Mouse (Mus musculus) hindbrain, embryonic 14.5 days (tissue): Measurements from ENCODE around the gene Znrd1as. TPM values are rescaled to one million over a fixed set of nuclear protein-coding genes. Genes with fewer than 3 reads are reported as not detected.
A peak's percentile ranks its signal among the peaks of the same experiment; 100 is the strongest.

Experiments used
- ATAC-seq: fragments of 200-750 bp; cut with Nextera tagmentation; 2 replicates; pipeline ENCODE4 v1.8.0; 2017; ENCODE audit warnings: moderate number of reproducible peaks, mild to moderate bottlenecking, moderate TSS enrichment, moderate library complexity; ENCODE audit not compliant: low FRiP score
- DNase-seq: peaks from one replicate; pipeline ENCODE4 v3.0.0-alpha.2; 2015; ENCODE audit warnings: low spot score
- H3K27ac ChIP-seq: fragments of 300-500 bp; sonication (generic); 2 replicates; pipeline ENCODE4 v1.5.1; 2014; ENCODE audit warnings: mild to moderate bottlenecking, moderate library complexity
- H3K27me3 ChIP-seq: fragments of 300-500 bp; sonication (generic); 2 replicates; pipeline ENCODE4 v1.6.1; 2014; ENCODE audit warnings: mild to moderate bottlenecking, low read length, mixed read lengths; ENCODE audit not compliant: control insufficient read depth, insufficient read depth
- H3K36me3 ChIP-seq: fragments of 300-500 bp; sonication (generic); replicated peaks from 2 replicates; pipeline ENCODE4 v1.6.1; 2014; ENCODE audit not compliant: control insufficient read depth, insufficient read depth
- H3K4me1 ChIP-seq: fragments of 300-500 bp; sonication (generic); replicated peaks from 2 replicates; pipeline ENCODE4 v1.6.1; 2014; ENCODE audit warnings: antibody characterized with exemption, low read length, mixed read lengths; ENCODE audit not compliant: control insufficient read depth, insufficient read depth
- H3K4me2 ChIP-seq: fragments of 300-500 bp; sonication (generic); replicated peaks from 2 replicates; pipeline ENCODE4 v1.6.1; 2014; ENCODE audit warnings: mild to moderate bottlenecking, moderate library complexity
- H3K4me3 ChIP-seq: fragments of 300-500 bp; sonication (generic); replicated peaks from 2 replicates; pipeline ENCODE4 v1.5.1; 2014; ENCODE audit warnings: mild to moderate bottlenecking, low read length
- H3K9ac ChIP-seq: fragments of 300-500 bp; sonication (generic); 2 replicates; pipeline ENCODE4 v1.6.1; 2014
- H3K9me3 ChIP-seq: fragments of 300-500 bp; sonication (generic); 2 replicates; pipeline ENCODE4 v1.6.1; 2016; ENCODE audit warnings: low read length; ENCODE audit not compliant: control insufficient read depth
- WGBS: fragments of 180-500 bp; shearing (Covaris S2); extraction: QIAGEN DNeasy Blood & Tissue Kit; methylation state at CpG from one replicate; pipeline ENCODE4 v1.1.7; 2014; 5-methylcytosine and 5-hydroxymethylcytosine counted together
- polyA plus RNA-seq: library from polyadenylated mRNA; unstranded; fragments of >200 nt; fragmentation: Nextera tagmentation; extraction: Ambion mirVana; gene quantifications from 2 replicates; pipeline ENCODE4 v1.2.1, GENCODE M21; 2014

Znrd1as gene
- polyA plus RNA-seq: 3.4 and 5.1 TPM in 2 replicates

DNA sequence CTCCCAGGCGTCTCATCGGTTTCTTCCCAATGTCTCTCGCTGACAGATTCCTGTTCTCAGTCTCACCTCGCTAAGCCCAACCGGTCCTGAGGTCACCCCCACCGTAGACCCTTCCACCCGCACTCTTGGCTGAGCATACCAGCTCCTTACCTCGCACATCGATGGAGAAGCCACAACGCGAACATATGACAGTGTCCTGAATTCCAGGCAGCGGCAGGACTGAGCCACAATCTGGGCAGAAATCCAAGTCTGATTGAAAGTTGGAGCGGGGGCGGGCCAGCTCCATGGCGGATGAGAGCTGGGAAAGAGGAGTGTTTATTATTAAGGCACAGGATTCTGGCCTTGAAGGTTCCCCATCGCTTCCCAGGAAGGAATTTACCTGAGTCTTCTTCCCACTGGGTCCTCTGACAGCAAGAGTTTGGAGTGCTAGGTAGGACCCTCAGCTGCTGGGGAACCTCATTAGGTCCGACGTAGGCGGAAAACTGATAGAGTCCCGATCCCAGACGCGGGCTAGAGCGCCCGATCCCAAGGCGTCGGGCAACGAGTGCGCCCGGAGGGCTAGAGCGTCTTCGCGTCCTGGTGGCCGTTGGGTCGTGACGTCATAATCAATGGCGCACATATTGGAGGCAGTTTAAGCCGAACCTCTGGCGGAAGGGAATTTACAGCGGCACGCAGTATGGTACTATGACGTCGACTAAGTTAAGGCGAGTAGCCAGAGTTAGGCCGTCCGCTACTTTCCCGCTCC is at the start of gene Znrd1as, which contains the start of gene Znrd1:
Gene Znrd1as, plus strand, starts transcription at position 594 of the 745 bp plus-strand sequence.
Gene Znrd1, minus strand, starts transcription at position 561 of the 745 bp plus-strand sequence.
- under 1% methylated on average over 46 of the region's 46 CpGs for WGBS
- ATAC-seq (peak; percentile 98), DNase-seq (peak; percentile 99)
- H3K9me3 ChIP-seq: no peaks in the 10 kb centered on the region
- H3K27ac ChIP-seq: peak within 1 kb of the TSS; percentile 83
- peaks cover 11% of the 10 kb centered on the region for H3K4me1 ChIP-seq
- H3K36me3 ChIP-seq: peaks cover 27% of the 10 kb centered on the region
- H3K27me3 ChIP-seq: no peaks in the 10 kb centered on the region
- peak within 1 kb of the TSS; percentile 68 for H3K9ac ChIP-seq
- H3K4me3 ChIP-seq: peak within 1 kb of the TSS; percentile 65
- H3K4me2 ChIP-seq: peak within 1 kb of the TSS; percentile 85

DNA sequence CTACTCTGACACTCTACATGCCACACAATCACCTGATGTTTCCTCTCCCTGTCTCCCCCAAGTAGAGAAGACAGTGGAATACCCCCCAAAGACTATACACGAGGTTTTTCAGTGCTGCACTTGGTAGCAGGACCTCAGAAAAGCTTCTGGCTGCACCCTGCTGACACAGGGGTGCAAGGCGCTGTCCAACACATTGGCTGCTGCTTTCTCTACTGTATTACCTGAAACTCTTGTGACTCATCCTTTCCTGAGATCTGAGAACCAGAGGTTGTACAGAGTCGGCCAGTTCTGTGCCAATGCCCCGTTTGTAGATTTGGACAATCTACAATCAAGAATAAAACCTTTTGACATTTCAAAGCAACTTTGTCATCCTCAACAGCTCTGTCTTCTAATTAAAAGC is 48.6 kb upstream of the Znrd1as start:
- no peak for ATAC-seq
- no peaks in the 10 kb centered on the region for H3K9me3 ChIP-seq
- 63% methylated on average over 4 of the region's 4 CpGs for WGBS
- H3K27ac ChIP-seq: no peak overlapping the region
- no peak overlapping the region for H3K4me2 ChIP-seq
- no peak overlapping the region for H3K9ac ChIP-seq
- H3K27me3 ChIP-seq: no peaks in the 10 kb centered on the region
- DNase-seq: no peak
- no peaks in the 10 kb centered on the region for H3K36me3 ChIP-seq
- no peak overlapping the region for H3K4me3 ChIP-seq
- H3K4me1 ChIP-seq: no peaks in the 10 kb centered on the region

DNA sequence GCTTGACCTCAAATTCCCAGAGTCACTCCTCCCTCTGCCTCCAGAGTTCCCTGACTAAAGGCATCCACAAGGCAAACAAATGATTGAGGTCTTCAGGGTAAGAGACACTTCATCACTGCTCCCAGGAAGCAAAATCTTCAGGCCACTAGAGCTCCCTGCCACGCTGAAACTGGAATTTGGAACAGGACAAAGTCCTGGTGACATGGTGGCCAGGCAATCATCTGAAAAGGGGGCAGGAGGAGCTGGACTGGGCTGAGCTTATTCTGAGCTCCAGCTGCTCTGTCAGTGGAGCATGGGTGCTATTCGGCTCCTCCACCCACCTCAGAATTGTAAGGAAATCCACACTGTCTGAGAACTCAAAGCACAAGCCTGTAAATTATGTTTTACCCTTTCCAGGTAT is 46.4 kb upstream of the Znrd1as start:
- H3K4me2 ChIP-seq: no peak overlapping the region
- H3K27me3 ChIP-seq: no peaks in the 10 kb centered on the region
- ATAC-seq (no peak), DNase-seq (no peak)
- no peak overlapping the region for H3K9ac ChIP-seq
- H3K36me3 ChIP-seq: no peaks in the 10 kb centered on the region
- no peaks in the 10 kb centered on the region for H3K9me3 ChIP-seq
- no peak overlapping the region for H3K4me3 ChIP-seq
- H3K27ac ChIP-seq: no peak overlapping the region
- 72% methylated on average over 2 of the region's 2 CpGs for WGBS
- no peaks in the 10 kb centered on the region for H3K4me1 ChIP-seq

DNA sequence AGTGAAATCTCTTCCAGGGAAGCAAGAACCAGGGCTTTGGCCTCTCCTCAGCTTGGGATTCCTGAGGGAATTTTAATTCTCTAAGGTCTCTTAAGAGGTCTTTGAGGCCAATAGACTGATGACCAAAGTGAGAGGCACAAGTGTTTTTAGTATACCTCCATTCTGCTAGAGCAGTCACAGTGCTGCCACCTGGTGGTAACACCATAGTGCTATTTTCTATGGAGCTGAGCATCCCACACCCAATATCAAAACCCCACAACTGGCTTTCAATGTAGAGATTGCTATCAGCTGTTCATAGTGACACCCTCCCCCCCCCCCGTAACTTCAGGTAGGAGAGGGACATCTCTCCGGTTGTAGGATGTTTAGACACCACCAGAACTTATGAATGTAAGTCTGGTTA is 44.3 kb upstream of the Znrd1as start:
- no peaks in the 10 kb centered on the region for H3K36me3 ChIP-seq
- DNase-seq (peak; percentile 81), ATAC-seq (no peak)
- no peak overlapping the region for H3K4me2 ChIP-seq
- H3K9ac ChIP-seq: no peak overlapping the region
- 13% methylated on average over 2 of the region's 2 CpGs for WGBS
- H3K27ac ChIP-seq: no peak overlapping the region
- H3K4me3 ChIP-seq: no peak overlapping the region
- H3K9me3 ChIP-seq: no peaks in the 10 kb centered on the region
- H3K4me1 ChIP-seq: no peaks in the 10 kb centered on the region
- H3K27me3 ChIP-seq: no peaks in the 10 kb centered on the region

DNA sequence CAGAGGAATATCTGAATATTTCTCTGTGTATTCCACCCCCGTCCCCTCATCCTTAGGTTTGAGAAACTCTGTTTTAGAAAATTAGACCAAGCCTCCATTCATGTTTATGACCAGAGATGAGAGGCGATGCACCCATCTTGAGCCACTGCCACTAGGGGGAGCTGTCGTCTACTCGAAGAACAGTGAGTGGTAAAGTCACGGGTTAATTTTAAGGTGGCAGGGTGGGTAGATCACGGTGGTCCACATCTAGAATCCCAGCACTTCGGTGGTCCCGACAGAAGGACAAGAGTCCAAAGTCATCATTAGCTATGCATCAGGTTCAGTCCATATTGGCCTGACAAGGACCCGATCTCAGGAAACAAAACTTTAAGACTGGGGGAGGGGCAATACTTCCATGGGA is 43.3 kb upstream of the Znrd1as start:
- DNase-seq (peak; percentile 64), ATAC-seq (no peak)
- H3K9me3 ChIP-seq: no peaks in the 10 kb centered on the region
- no peak overlapping the region for H3K4me3 ChIP-seq
- no peak overlapping the region for H3K27ac ChIP-seq
- H3K4me2 ChIP-seq: no peak overlapping the region
- no peaks in the 10 kb centered on the region for H3K36me3 ChIP-seq
- no peak overlapping the region for H3K9ac ChIP-seq
- H3K4me1 ChIP-seq: no peaks in the 10 kb centered on the region
- no peaks in the 10 kb centered on the region for H3K27me3 ChIP-seq
- 17% methylated on average over 9 of the region's 9 CpGs for WGBS

DNA sequence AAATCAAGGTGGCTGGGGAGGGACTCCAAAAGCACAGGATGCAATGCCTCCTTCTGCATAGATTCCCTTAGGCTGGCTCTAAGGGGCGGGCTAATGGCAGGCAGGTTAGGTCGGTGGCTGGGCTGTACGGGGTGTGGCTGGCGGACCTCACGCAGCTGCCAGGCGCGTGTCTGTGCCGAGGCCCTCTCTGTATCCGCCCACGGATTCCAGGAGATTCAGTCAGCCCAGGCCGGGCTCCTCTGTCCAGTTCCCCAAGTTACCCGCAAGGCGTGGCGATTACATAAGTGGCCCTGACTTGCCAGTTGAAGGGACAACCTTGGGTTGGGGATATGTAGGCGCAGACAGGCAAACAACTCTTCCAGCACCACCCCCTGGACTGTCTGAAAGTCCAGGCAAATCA is 38.2 kb upstream of the Znrd1as start:
- H3K9ac ChIP-seq: no peak overlapping the region
- H3K9me3 ChIP-seq: no peaks in the 10 kb centered on the region
- H3K4me2 ChIP-seq: no peak overlapping the region
- H3K4me3 ChIP-seq: no peak overlapping the region
- ATAC-seq: no peak
- H3K36me3 ChIP-seq: no peaks in the 10 kb centered on the region
- H3K27ac ChIP-seq: no peak overlapping the region
- WGBS: 51% methylated on average over 15 of the region's 15 CpGs
- no peak for DNase-seq
- H3K27me3 ChIP-seq: no peaks in the 10 kb centered on the region; the same call in 1 of the 2 replicates
- no peaks in the 10 kb centered on the region for H3K4me1 ChIP-seq

DNA sequence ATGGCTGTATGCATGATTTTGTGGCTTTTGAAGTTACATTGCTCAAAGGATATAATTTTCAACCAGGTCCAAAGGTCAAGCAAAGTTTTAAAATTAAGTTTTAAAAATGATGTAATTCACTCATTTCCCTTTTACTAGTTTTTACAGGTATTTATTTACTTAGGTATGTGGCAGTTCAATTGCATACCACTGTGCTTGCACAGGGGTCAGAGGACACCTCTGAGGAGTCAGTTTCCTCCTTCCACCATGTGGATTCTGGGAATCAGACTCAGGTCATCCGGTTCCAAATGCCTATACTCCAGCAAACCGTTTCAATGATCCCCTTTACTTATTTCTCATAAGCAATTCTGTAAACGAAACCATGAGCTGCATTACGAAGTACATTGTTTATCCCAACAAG is 35.7 kb upstream of the Znrd1as start:
- no peak for ATAC-seq
- 88% methylated on average over 4 of the region's 4 CpGs for WGBS
- no peak overlapping the region for H3K27ac ChIP-seq

DNA sequence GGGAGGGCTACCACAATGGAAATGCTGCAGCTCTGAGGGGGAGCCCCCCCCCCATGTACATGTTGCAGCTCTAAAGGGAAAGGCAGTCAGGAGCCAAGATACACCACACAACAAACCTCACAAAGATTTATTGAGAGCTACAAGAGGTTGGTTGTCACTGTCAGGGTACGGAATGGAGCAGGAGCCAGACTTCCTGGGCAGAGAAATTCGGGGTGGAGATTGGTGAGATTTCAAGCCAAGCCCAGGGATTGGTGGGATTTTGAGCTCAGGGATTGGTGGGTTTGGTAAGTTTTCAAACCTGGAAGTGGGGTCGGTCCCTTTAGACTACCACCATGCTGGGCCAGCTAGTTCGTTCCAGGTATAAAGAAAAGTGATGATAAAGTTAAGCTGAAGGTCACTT is 34.9 kb upstream of the Znrd1as start:
- no peak overlapping the region for H3K9ac ChIP-seq
- H3K27ac ChIP-seq: no peak overlapping the region
- ATAC-seq: no peak
- no peaks in the 10 kb centered on the region for H3K36me3 ChIP-seq
- H3K4me3 ChIP-seq: no peak overlapping the region
- WGBS: 63% methylated on average over 4 of the region's 4 CpGs
- H3K4me2 ChIP-seq: no peak overlapping the region
- DNase-seq: no peak
- H3K4me1 ChIP-seq: no peaks in the 10 kb centered on the region
- no peaks in the 10 kb centered on the region for H3K9me3 ChIP-seq
- no peaks in the 10 kb centered on the region; the same call in 1 of the 2 replicates for H3K27me3 ChIP-seq

More for the DNA sequence above, 35.7 kb upstream of the Znrd1as start:
- no peaks in the 10 kb centered on the region for H3K9me3 ChIP-seq
- no peak for DNase-seq
- H3K36me3 ChIP-seq: no peaks in the 10 kb centered on the region
- H3K9ac ChIP-seq: no peak overlapping the region
- no peak overlapping the region for H3K4me2 ChIP-seq
- no peaks in the 10 kb centered on the region; the same call in 1 of the 2 replicates for H3K27me3 ChIP-seq
- no peak overlapping the region for H3K4me3 ChIP-seq
- H3K4me1 ChIP-seq: no peaks in the 10 kb centered on the region

DNA sequence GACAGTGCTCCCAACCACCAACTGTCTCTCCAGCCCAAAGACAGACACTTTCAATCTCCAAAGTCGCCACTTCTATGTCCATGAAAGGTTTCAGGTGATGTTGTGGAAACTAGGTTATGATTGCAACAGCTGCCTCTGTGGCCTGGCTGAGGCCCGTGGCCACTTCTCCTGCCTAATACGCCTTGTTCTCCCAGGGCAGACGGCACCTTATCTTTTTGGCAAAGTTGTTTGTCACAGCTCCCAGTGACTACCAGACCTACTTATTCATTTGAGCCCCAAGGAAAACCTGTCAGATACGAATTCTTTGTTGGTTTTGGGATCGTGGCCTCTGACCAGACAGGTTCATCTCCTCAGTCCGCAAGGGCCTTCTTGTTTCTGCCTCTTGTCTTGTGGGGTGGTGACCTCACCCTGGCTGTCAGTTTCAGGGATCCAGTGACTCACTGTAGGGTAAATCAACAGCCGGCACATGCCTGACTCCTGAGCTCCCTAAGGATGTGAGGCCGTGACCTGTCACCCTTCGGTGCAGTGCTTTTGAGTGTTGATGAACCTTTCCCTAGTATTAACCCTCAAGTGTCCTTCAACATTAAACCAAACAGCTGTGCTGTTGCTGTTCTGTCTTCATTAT is 30.8 kb upstream of the Znrd1as start:
- Histone ChIP-seq H3K36me3 (no peaks in the 10 kb centered on the region), H3K27ac (no peak overlapping the region), H3K9me3 (no peaks in the 10 kb centered on the region), H3K4me2 (no peak overlapping the region), H3K4me1 (no peaks in the 10 kb centered on the region), H3K4me3 (no peak overlapping the region), H3K9ac (no peak overlapping the region), H3K27me3 (no peaks in the 10 kb centered on the region; the same call in 1 of the 2 replicates)
- DNase-seq (no peak), ATAC-seq (no peak)
- WGBS: 65% methylated on average over 10 of the region's 10 CpGs
